Mouse (Mus musculus) bone marrow, adult 2 months (tissue): ENCODE results near the gene Pced1a.

Source experiments
- CTCF ChIP-seq: fragments of 200-500 bp; IDR thresholded peaks from 2 replicates; pipeline ENCODE4 v1.5.1; 2011; ENCODE audit warnings: low read length, control low read depth; ENCODE audit not compliant: control insufficient read depth, insufficient read depth
- POLR2A ChIP-seq: fragments of 200-500 bp; IDR thresholded peaks from 2 replicates; pipeline ENCODE4 v1.6.1; 2011; ENCODE audit warnings: low read depth, mild to moderate bottlenecking, control low read depth, low read length, borderline replicate concordance; ENCODE audit not compliant: control insufficient read depth

- TF ChIP-seq CTCF = no peak
- TF ChIP-seq POLR2A = no peak
These were observed 41.3 kb downstream of the Pced1a start for GRCm38 (mm10) chr2:130383205-130383604.
